Mouse (Mus musculus) liver, adult 2 months (tissue): ENCODE data around the gene Cryba2.

Experiments used
- CTCF ChIP-seq: fragments of 200-500 bp; IDR thresholded peaks from 2 replicates; pipeline ENCODE4 v1.5.1; 2011; ENCODE audit warnings: low read depth, low read length, control low read depth
- POLR2A ChIP-seq: fragments of 200-500 bp; IDR thresholded peaks from 2 replicates; pipeline ENCODE4 v1.6.1; 2011; ENCODE audit warnings: low read length, control low read depth; ENCODE audit not compliant: insufficient read depth; ENCODE audit errors: extremely low read depth

GRCm38 (mm10) chr1:74855156-74855555 is 37.8 kb downstream of the Cryba2 start:
- TF ChIP-seq POLR2A (no peak), CTCF (no peak)
